Mouse (Mus musculus) T-helper 17 cell (primary cell): ENCODE measurements around the gene Rasip1.
"Not testable (repeated sequence)": the region's sequence is repeated elsewhere in the genome, so short reads cannot be mapped to it uniquely, and the experiment has no call there.

Experiments
- in situ Hi-C, 2 experiments: fragments of 300-600 bp; cut with MboI, MseI; formaldehyde crosslinking; loops; 1 replicate in 1 of 2; 2 replicates in 1 of 2; pipeline ENCODE4 v1.15.1; 2025; ENCODE audit warnings: high pct_unique_total_duplicates in 2 of 2

Rasip1 gene

GRCm38 (mm10) chr7:45642503-45643255 is 15.4 kb downstream of the Rasip1 start:
- in situ Hi-C loops = loop anchor here in 1 of 2 experiments (25.0 kb wide), 1 partner anchor 995 kb away; the partner anchor contains the start of gene Sergef

DNA sequence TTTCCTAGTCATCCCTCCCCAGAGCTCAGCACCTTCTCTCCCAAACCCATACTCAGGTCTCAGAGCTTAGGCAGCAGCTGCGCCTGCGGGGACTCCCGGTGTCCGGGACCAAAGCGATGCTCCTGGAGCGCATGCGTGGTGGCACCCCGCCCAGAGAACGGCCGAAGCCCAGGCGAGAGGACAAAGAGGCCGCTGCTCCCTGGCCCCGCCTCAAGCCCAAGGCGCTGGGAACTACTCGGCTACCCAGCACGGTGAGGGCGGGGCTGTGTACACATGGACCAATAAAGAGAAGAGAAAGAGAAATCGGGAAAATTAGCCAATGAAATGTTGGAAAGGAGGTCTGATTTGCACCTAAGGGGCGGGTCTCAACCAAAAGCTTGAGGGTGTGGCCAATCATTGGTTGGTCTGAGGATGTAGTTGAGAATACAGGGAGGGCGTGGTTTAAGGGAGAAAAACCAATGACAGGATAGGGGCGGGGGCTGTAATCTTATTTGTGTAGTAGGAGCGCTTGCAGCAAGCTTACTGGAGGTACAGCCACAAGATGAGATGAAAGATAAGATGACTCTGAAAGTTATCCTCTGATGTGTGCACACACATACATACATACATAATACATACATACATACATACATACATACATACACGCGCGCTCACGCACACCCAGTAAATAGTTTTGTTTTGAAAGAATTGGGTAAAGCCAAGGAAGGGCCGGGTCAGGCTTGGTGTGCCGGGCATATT is 16.3 kb downstream of the Rasip1 start:
- in situ Hi-C loops = loop anchor here in 1 of 2 experiments (25.0 kb wide), 1 partner anchor 994 kb away; the partner anchor contains the start of gene Sergef

GRCm38 (mm10) chr7:45644183-45644582 is 16.9 kb downstream of the Rasip1 start:
- in situ Hi-C loops = loop anchor here in 1 of 2 experiments (25.0 kb wide), 1 partner anchor 993 kb away; the partner anchor contains the start of gene Sergef

DNA sequence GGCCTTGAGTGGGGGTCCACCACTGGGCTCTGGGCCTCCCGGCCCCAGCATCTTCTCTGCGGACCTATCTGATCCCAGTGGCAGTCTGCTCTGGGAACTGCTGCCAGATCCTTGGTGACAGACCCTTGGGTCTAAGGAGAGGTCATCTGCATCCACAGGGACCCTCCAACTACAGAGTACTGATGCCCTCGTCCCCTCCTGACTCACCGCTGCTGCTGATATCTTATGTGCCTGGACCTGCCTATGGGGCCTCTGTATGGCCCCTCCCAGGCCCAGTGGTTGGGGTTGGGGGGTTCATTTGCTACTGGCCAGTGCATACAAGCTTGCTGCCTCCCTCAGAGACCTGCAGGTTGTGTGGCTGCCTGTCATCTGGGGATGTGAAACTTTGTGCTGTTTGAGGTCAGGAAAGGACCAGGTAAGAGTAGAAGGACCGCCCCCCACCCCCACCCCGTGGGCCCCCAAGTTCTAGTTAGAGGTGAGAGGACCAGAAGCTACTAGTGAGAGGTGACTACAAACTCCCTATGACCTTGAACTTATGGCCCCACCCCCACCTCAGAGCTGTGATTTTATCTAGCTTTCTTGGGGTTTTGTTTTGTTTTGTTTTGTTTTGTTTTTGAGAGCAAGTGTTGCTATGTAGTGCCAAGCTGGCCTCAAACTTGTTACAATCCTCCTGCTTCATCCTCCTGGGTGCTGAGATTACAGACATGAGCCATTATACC is 17.7 kb downstream of the Rasip1 start:
- in situ Hi-C loops = loop anchor here in 1 of 2 experiments (25.0 kb wide), 1 partner anchor 992 kb away; the partner anchor contains the start of gene Sergef

DNA sequence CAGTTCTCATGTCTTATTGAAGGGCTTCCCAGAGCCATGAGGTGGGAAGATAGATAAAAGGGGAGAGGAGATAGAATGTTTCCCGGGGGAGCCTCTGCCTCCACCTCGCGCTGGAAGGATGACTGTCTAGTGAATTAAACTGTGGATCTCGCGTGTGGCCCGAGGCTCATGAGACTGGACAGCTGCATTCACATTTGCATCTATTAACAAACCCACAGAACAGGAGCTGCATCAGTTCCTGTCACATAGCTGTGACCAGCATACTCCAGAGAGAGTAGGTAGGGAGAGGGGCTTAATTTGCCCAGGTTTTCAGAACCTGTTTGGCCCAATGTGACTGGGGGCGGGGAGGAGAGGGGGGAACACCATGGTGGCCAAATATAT is 18.3 kb downstream of the Rasip1 start:
- in situ Hi-C loops = loop anchor here in 1 of 2 experiments (25.0 kb wide), 1 partner anchor 992 kb away; the partner anchor contains the start of gene Sergef

DNA sequence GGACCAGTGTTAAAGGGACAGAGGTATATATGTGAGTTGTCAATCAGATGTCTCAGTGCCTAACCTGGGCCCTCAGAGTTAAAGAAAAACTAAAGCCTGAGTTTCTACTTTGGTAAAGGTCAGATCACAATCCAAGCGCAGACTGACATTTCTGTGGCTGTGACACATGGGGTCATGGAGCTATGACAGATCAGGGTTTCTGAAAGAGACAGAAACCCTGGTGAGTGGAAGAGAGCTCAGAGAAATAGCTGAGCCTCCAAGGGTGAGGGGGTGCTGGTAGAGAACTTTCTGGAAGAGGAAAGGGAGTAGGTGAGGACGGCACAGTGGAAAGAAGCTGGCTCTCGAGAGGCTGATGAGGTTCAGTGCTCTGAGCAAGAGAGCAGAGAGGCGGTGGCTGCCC is 19.4 kb downstream of the Rasip1 start:
- in situ Hi-C loops = loop anchor here in 1 of 2 experiments (25.0 kb wide), 1 partner anchor 991 kb away; the partner anchor contains the start of gene Sergef

DNA sequence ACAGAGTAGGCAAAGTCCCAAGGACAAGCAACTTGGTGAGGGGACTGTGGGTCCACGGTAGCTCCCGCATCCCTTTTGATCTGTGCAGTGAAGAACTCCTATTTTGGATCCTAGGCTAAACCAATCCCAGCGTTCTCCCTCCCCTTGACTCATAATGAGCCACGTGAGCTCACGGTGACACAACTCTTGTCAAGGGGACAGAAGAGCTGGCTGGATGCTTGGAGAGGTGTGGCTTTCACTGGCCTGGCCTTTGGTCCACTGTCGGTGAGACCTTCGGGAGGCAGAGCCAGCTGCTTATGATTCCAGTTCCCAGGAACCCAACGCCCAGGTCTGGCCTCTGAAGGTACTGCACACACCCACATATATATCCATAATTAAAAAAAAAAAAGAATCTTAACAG is 22.1 kb downstream of the Rasip1 start:
- in situ Hi-C loops = loop anchor here in 1 of 2 experiments (25.0 kb wide), 1 partner anchor 988 kb away; the partner anchor contains the start of gene Sergef

GRCm38 (mm10) chr7:45650484-45650883 is 23.2 kb downstream of the Rasip1 start:
- in situ Hi-C loops = not testable (repeated sequence)

- in situ Hi-C loops = no loop called here
Observed at GRCm38 (mm10) chr7:45654424-45655047, 27.2 kb downstream of the Rasip1 start.

DNA sequence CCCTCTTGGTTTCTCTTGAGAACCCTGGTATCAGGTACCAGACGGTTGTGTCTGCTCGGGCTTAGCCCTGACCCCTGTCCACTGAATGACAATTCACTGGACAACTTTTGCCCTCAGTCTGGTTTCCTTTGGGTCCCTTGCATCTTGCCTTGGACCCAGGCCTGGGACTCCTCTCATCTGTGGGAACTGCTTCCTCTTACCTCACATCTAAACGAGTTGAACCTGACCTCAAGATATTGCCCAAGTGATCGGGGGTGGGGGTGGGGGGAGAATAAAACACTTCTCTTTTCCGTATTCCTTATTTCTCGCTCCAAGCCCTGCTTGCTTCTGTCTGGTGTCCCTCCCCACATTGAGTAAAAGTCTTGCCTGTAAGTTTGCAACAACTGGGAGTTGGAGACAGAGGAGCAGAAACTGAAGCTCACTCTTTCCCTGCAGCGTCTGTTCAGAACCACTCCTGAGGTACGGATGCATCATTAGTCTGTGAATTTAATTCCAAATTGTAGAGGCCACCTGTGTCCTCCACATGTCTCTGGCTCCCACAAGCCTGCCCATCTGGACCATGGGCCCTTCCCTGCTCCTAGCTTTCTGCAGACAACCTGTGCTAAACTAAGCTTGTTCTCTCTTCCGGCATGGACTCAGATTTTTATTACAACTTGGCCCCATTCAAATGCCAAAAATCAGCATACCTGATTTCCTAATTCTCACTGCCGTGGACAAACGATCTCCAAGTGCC is 33.6 kb downstream of the Rasip1 start:
- in situ Hi-C loops = no loop called here

GRCm38 (mm10) chr7:45661702-45662101 is 34.4 kb downstream of the Rasip1 start:
- in situ Hi-C loops = not testable (repeated sequence)

DNA sequence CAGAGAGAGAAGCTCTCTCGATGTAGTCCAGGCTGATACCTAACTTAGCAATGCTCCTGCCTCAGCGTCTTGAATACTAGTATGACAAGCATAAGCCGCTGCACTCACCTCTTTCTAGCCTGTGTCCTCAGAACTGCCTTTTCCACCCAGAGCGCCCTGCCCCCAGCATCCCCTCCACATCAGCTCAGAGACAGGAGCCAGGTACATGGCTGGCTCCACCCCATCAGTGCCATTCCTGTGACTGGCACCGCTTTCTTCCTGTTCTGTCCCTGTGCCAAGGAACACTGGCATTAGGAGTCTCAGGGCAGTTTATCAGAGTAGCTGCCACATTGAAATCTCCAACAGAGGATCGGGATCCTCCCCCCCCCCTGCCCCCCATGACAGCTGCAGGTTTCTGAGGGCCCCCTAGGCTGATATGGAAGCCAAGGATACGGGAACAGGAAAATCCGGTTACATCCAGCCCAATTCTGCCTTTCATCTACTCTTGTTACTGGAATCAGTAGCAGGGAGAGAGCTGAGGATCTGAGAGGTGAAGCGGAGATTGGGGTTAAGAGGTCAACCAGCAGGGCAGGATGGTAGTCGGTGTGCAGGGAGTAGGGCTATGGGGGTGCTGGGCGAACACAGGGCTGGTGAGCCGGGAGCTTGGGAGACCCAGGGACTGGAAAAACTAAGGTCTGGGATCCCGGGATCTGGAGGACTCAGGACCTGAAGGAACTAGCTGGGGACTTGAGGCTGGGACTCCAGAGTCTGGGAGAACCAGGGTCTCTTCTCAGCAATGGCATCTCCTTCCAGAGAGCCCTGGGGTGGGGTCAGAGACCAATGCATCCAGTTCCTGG is 38.2 kb downstream of the Rasip1 start:
- in situ Hi-C loops = no loop called here

DNA sequence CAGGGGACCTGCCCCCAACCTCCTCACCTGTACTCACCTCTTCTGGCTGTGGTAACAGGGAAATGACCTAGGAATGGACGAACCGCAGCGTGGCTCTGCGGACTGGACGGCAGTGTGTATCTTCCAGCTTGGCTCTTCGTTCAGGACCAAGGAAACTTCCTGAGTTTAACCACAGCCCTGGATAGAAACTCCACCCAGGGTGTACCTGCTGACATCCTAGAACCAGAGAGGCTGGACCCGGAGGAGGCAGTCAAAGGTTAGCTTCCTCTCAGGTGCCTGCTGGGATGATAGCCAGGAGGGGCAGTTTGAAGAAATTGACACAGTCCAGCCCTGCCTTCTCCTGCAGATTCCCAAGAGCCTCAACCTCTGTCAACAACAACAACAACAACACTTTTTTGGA is 38.9 kb downstream of the Rasip1 start, which contains the start of gene Fut2:
Gene Fut2 (minus strand): TSS at position 234 of the 400 bp plus-strand sequence.
- in situ Hi-C loops = no loop called here

- in situ Hi-C loops = no loop called here
Observed at GRCm38 (mm10) chr7:45667761-45668160, 40.5 kb downstream of the Rasip1 start.

DNA sequence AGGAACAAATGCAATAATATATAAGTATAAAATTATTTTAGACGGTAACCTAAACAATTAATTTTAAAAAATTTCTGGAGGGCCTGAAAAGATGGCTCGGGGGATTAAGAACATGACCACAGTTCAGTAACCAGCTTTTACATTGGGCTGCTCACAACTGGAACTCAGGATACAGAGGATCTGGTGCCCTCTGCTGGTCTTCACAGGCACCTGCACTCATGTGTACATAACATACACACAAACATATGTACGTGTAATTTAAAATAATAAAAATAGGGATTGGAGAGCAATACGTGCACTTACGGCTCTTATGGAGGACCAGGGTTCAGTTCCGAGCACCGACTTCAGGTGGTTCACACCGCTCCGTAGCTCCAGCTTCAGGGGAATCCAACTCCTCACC is 41.6 kb downstream of the Rasip1 start:
- in situ Hi-C loops = no loop called here

DNA sequence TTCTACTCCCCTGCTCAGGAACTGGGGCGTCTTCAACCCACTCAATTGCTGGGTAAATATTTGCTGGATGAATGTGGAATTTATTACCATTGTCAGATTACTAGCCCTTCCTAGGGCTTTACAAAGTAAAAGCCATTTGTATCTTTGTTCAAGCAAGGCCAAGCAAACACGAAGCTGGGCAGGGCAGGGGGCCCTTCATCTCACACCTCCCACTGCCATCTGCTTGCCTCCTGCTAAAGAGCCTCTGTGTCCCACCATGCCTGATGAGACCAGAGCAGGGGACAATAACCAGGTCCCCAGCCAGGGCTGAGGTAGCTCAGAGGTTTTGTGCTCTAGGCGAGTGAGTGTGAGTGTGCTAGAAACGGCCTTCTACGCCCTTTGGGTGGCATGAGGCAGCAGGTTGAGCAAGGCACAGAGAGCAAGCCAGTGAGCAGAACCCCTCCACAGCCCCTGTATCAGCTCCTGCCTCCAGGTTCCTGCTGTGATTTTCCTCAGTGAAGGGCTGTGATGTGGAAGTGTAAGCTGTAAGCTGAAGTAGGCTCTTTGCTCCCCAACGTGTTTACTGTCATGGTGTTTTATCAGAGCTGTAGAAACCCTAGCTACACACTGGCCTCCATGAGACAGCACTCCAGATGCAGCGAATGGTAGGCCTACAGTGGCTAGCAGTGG is 50.5 kb downstream of the Rasip1 start:
- in situ Hi-C loops = no loop called here

DNA sequence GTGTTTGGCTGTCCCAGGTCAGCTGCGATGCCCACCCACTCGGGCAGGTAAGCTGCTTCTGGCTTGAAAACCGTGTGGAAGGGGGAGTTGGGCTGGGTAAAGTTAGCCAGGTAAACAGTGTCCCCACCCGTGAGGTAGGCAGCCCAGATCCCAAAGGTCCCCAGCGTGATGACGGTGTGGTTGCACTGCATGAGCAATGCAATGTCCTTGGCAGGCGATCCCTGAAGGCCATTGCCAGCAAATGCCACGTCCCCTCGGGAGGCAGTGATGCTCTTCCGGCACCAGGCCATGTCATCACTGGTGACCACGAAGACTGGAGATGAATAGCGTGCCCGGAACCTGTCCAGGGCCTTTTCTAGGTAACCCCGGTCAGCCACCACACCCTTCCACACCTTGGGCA is 51.2 kb downstream of the Rasip1 start:
- in situ Hi-C loops = no loop called here

DNA sequence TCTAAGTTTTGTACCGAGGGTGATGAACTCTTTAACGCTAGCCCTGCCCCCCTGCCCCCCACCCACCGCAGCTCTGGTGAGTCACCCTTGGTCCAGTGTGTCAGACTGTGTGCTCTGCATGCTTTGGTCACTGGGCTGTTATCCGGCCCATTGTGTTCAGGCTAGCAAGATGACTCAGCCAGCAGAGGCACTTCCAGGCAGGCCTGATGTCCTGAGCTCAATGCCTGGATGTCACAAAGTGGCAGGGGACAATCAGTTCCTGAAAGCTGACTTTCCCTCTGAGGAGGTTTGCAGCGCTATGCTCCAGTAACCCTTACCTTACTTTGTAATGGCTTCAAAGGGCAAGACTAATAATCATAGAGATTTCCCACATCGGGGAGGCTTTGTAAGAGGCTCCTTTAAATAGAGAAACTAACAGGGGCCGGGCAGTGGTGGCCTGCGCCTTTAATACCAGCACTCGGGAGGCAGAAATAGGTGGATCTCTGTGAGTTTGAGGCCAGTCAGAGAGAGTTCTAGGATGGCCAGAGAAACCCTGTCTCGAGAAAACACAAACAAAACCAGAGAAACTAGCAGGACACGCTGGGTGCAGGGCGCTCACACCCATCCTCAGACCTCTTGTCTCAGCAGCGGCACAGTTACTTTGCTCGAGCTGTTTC is 52.8 kb downstream of the Rasip1 start:
- in situ Hi-C loops = no loop called here
